Mouse (Mus musculus): ENCODE data around the gene Mief1.

Mief1 gene

DNA sequence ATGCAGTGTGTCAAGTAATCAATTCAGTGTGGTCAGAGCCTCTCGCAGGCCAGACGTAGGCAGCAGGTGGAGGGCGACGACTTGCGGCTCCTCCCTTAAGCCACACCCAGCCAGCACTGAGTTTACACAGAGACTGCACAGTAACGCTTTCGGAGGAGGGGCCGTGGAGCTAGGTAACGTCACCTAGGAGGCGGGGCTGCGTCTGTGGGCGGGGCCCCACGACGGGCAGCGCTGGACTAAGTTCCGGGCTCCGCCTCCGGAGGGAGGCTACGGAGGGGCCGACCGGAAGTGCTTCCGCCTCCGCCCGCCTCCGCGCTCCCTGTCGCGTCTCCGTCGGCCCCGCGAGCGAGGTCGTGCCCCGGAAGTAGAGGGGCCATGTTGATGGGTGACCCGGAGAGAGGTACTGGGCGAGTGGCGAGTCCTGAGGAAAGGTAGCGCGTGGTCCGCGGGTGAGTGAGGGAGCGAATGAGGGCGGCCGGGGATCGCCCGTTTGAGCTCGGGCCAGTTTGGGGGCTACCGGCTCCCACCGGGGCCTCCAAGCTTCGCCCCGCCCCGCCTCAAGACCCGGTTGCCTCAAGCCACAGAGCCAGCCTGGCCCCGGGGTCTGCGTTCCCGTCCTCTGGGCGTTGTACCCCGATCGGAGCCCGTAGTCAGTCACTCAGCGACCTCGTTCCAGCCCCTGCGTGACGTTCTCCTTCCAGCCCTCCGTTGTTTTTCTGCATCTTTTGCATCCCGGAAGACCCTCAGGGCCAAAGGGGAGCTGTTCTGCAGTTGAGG, at the start of gene Mief1:
Gene Mief1, plus strand, starts transcription at position 286 of the 777 bp plus-strand sequence.
- DNase-seq (ENCODE audit: low spot score in 2 of 2), result peak; percentile 94

- no peak for DNase-seq (ENCODE audit: low spot score in 2 of 2)
These were observed 44.9 kb upstream of the Mief1 start for GRCm38 (mm10) chr15:80188927-80189326.

GRCm38 (mm10) chr15:80190075-80190474, 43.7 kb upstream of the Mief1 start:
- no peak for DNase-seq (ENCODE audit: low spot score in 2 of 2)

- no peak for DNase-seq (ENCODE audit: low spot score in 2 of 2)
These were observed 42.1 kb upstream of the Mief1 start for GRCm38 (mm10) chr15:80191585-80192245.

DNA sequence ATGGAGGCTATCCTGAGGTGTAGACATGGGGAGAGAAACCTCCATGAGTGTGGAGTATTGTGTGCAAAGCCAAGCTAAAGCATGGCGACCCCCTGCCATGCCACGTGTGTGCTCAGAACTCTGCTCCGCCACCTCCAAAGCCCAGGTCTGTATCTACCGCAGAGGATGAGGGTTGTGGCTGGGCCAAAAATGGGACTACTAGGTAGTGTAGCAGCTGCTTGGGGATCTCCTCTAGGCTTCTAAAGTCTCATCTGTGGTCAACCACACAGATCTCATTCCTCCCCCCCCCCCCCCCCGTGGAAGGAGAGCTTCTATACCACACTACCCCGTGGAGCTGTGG, 41.6 kb upstream of the Mief1 start:
- DNase-seq (ENCODE audit: low spot score in 2 of 2), result no peak

GRCm38 (mm10) chr15:80192847-80193246, 41.0 kb upstream of the Mief1 start:
- DNase-seq (ENCODE audit: low spot score in 2 of 2), result no peak

GRCm38 (mm10) chr15:80199556-80199955, 34.3 kb upstream of the Mief1 start:
- DNase-seq (ENCODE audit: low spot score in 2 of 2), result no peak

DNA sequence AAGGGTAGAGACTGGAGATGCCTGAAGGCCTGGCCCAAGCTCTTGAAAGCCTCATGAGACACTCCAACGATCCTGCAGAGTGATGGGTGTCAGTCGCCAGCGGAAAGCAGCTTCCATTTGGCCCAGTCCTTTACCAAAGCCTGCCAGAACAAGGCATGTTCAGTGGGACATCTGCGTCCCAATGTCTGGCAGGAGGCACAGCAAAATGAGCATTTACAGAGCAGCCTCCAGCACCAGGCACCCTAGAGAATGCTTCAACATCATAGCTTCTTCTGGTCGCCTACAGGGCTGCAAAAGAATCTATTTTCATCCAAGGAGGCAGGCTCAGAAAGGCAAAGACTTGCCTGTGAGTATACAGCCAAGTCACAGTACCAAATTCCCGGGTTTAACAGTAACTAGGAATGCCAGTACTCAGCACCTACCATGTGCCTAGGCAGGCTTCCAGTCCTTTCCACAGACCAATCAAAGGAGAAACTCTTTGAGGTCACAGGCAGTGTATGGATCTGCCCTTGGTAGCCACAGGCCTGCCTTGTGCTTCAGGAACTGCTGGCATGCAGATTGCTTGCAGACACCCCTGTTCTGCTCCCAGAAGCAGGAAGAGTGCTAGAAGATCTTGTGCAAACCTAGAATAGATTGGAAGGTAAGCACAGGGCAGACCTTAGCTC, 31.6 kb upstream of the Mief1 start:
- no peak for DNase-seq (ENCODE audit: low spot score in 2 of 2)

DNA sequence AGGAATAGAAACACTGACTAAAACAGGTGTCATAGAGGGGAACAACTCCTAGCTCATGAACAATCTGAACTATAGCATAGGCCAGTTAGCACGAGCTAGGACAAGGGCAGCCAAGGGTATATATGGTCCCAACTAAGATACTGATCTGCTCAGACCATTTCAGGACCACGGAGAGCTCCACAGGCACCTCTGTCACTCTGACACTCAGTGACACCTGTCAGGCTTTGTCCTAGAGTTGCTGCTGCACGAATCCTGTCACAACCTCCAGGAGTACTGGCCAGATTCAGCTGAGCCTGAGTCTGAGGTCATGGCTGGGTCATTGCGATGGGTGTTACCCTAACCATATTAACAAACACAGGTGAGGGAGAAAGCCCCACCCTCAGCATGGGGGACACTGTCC, 30.4 kb upstream of the Mief1 start:
- DNase-seq (ENCODE audit: low spot score in 2 of 2), result no peak

GRCm38 (mm10) chr15:80206057-80206565, 27.7 kb upstream of the Mief1 start:
- DNase-seq (ENCODE audit: low spot score in 2 of 2), result no peak

DNA sequence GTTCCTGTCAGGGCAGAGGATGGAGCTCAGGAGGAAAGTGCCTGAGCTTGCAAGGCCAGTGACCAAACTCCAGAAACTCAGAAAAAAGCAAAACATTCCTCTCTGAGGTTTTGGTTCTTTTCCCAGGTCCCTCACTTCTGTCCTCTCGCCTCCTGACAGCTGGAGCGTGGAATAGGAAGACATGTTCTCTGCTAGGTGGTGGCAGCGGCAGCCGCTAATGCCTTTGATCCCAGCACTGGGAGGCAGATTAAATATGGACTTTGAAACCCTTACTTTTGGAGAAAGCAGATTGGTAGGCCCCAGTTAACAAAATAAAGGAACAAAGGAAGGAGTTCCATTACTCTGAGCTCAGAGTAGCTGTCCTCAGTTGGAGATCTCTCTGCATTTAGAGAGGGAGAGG, 25.4 kb upstream of the Mief1 start:
- DNase-seq (ENCODE audit: low spot score in 2 of 2), result no peak

DNA sequence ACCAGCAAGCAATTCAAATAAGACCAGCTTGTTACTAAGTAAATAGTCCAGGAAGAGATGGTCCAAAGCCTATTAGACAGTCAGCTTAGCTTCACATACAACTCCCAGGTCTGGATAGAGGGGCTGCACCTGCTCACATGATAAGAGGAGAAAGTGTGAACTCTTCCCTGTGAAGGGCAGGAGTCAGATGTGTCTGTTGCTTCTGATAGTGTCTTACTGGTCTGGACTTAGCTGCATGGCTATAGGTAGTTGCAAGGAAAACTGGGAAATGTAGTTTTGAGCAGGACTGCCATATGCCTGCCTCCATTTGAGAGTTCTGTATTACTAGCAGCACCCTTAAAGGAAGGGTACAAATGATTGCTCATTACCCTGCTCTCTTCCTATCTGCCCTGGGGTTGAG, 20.1 kb upstream of the Mief1 start:
- DNase-seq (ENCODE audit: low spot score in 2 of 2), result no peak

DNA sequence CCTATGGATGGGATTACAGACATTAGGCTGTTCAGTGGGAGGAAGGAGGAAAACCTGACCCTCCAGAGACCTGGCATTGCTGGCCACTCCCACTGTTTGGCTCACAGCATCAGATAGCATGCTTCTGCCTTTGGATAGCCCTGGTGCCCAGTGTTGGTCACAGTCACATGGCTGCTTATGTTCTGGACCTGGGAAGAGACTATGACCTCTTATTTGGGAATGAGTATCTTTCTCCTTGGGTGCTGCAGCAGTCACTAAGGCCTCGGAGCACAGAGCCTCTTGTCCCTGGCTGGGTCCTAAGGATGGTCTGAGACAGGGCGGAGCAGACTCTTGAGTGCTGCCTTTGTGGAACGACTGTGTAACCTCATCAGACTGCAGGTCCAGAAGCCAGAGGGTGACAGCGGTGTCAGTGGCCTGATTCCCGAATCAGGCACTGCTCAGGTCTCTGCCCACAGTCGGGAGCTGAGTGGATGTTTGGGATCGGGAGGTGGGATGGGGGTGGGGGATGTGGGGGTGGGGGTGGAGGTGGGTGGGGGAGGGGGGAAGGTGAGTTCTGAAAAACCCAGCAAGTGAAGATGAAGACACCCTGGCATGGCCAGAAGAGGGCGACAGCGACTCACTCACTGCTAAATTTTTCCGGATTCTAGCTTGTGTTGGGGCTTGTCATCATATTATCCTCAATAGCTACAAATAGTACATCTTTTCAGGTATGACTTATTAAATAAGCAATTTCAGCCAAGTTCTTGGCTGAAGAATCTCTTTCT, 17.9 kb upstream of the Mief1 start:
- DNase-seq (ENCODE audit: low spot score in 2 of 2), result no peak

GRCm38 (mm10) chr15:80216480-80216820, 17.4 kb upstream of the Mief1 start:
- DNase-seq (ENCODE audit: low spot score in 2 of 2), result no peak

DNA sequence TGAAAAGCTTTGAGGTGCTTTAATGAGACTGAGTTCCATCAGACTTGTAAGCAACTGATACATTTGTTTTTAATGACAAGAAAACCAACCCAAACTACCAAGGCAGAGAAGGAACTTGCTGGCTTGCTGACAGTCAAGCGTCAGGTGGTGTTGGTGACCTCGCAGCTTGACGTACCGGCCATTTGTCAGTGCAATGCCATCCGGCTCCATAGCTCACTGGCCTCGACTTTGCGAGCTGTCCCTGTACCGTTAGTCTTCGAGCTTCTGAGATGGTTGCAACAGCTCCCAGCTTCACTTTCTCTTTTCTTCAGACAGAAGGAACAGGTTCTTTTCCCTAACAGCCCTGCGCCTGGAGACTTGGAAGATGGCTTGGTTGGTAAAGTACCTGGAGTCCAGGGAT, 16.3 kb upstream of the Mief1 start:
- no peak for DNase-seq (ENCODE audit: low spot score in 2 of 2)

GRCm38 (mm10) chr15:80219211-80219610, 14.6 kb upstream of the Mief1 start:
- DNase-seq (ENCODE audit: low spot score in 2 of 2), result no peak

GRCm38 (mm10) chr15:80219705-80220657, 13.8 kb upstream of the Mief1 start:
- DNase-seq (ENCODE audit: low spot score in 2 of 2), result no peak

- no peak for DNase-seq (ENCODE audit: low spot score in 2 of 2)
These were observed 12.8 kb upstream of the Mief1 start for GRCm38 (mm10) chr15:80221031-80221430.

DNA sequence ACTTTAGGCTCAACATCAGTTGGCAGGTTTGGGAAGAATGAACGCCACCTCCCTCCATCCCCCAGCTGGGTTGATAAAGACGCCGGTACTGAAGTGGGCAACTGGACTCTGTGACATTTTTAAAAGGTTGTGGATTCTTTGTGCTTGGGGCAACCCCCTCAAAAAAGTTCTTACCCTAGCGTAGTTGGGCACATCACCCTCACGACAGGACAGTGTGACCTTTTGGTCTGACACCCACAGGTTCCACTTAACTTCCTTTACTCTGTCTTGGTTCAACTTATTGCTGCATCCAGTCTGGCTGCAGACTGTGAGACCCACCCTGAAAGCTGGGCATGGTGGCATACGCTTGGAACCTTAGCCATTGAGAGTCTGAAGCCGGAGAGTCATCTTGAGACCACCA, 10.1 kb upstream of the Mief1 start:
- DNase-seq (ENCODE audit: low spot score in 2 of 2), result no peak

- DNase-seq (ENCODE audit: low spot score in 2 of 2), result peak in 1 of 2 experiments; percentile 60
These were observed 8.6 kb upstream of the Mief1 start for GRCm38 (mm10) chr15:80225208-80225607.

GRCm38 (mm10) chr15:80225796-80226195, 8.0 kb upstream of the Mief1 start:
- no peak for DNase-seq (ENCODE audit: low spot score in 2 of 2)
